Comparison of ENCODE assay signal across 8 mouse cellular contexts in genomic region chr9:109073661-109074573, GRCm38 (mm10). TPM values are rescaled to one million over a fixed set of nuclear protein-coding genes. Genes with fewer than 3 reads are reported as not detected.
A peak's percentile ranks its signal among the peaks of the same experiment; 100 is the strongest.
DNase-seq lines count a peak whose midpoint lies in the region; ATAC-seq lines count a peak whose summit lies in the region.

Gene Atrip, minus strand, starts transcription at chr9:109074124.

- peaks cover 29% of the 10 kb centered on the region for H3K4me1 ChIP-seq in hindbrain, embryonic 13.5 days (replicated peaks)

- H3K9me3 ChIP-seq in hindbrain, embryonic 13.5 days, result no peaks in the 10 kb centered on the region

- under 1% methylated on average over 57 of the region's 57 CpGs for WGBS in hindbrain, embryonic 13.5 days

- H3K4me3 ChIP-seq in hindbrain, embryonic 13.5 days, result peak within 1 kb of the TSS; percentile 70

- peak; percentile 91 for DNase-seq in R1 (ENCODE audit: low read depth, low spot score)
- DNase-seq in cerebellum, postnatal 14 days, result peak; percentile 94 to 96
- peak; percentile 85 to 89 for DNase-seq in frontal cortex, postnatal 25 days (ENCODE audit: low spot score in 2 of 2)
- DNase-seq in layer of hippocampus, postnatal 25 days (ENCODE audit: extremely low spot score in 1 of 2, low spot score in 1 of 2), result peak; percentile 93
- DNase-seq in lung, postnatal 14 days, result peak; percentile 90
- DNase-seq in ovary, postnatal 36 days (ENCODE audit: low spot score), result peak; percentile 90
- peak; percentile 94 for DNase-seq in thymus, postnatal 14 days

- H3K27ac ChIP-seq in hindbrain, embryonic 13.5 days, result peak within 1 kb of the TSS; percentile 88

- peaks cover 40% of the 10 kb centered on the region for H3K36me3 ChIP-seq in hindbrain, embryonic 13.5 days

- H3K4me2 ChIP-seq in hindbrain, embryonic 13.5 days, result peak within 1 kb of the TSS; percentile 95

- H3K27me3 ChIP-seq in hindbrain, embryonic 13.5 days, result no peaks in the 10 kb centered on the region

- H3K9ac ChIP-seq in hindbrain, embryonic 13.5 days, result peak within 1 kb of the TSS; percentile 88

- ATAC-seq in hindbrain, embryonic 13.5 days (ENCODE audit: low FRiP score), result peak; percentile 98

RNA-seq across cellular contexts. Expression of gene Atrip, which starts in this region (rescaled TPM):
- polyA plus RNA-seq in hindbrain, embryonic 13.5 days (2015; fragmentation: Nextera tagmentation; extraction: Ambion mirVana), result 27.8 and 32.4 TPM in 2 replicates
- 10 to 100 TPM; 21.7 to 25.7 TPM for total RNA-seq in layer of hippocampus, postnatal 25 days (2021)

Comparison
In these comparisons a context has a peak if more than half of its experiments do, and no peak if none do; other contexts are left out.
1. Peak in every context shown above with its lines: DNase-seq, ATAC-seq, H3K4me3 ChIP-seq and H3K27ac ChIP-seq.